Mouse (Mus musculus) hindbrain, embryonic 16.5 days (tissue): ENCODE data around the gene Kptn. TPM values are rescaled to one million over a fixed set of nuclear protein-coding genes. Genes with fewer than 3 reads are reported as not detected.

Experiments used
- ATAC-seq: fragments of 200-750 bp; cut with Nextera tagmentation; 2 replicates; pipeline ENCODE4 v1.8.0; 2017; ENCODE audit warnings: moderate TSS enrichment, moderate library complexity
- H3K27ac ChIP-seq: fragments of 300-500 bp; sonication (generic); 2 replicates; pipeline ENCODE4 v1.5.1; 2014; ENCODE audit warnings: low read depth, mild to moderate bottlenecking, control low read depth, low read length, moderate library complexity
- H3K27me3 ChIP-seq: fragments of 300-500 bp; sonication (generic); replicated peaks from 2 replicates; pipeline ENCODE4 v1.6.1; 2014; ENCODE audit warnings: low read length; ENCODE audit not compliant: control insufficient read depth, insufficient read depth
- H3K36me3 ChIP-seq: fragments of 300-500 bp; sonication (generic); 2 replicates; pipeline ENCODE4 v1.6.1; 2014; ENCODE audit warnings: mild to moderate bottlenecking, low read length, moderate library complexity, mixed read lengths; ENCODE audit not compliant: control insufficient read depth, insufficient read depth
- H3K4me1 ChIP-seq: fragments of 300-500 bp; sonication (generic); 2 replicates; pipeline ENCODE4 v1.6.1; 2014; ENCODE audit warnings: low read depth, low read length; ENCODE audit not compliant: control insufficient read depth, insufficient read depth
- H3K4me2 ChIP-seq: fragments of 300-500 bp; sonication (generic); 2 replicates; pipeline ENCODE4 v1.6.1; 2014; ENCODE audit warnings: mild to moderate bottlenecking, low read length, control low read depth, moderate library complexity
- H3K4me3 ChIP-seq: fragments of 300-500 bp; sonication (generic); 2 replicates; pipeline ENCODE4 v1.5.1; 2014; ENCODE audit warnings: mild to moderate bottlenecking, low read length, control low read depth, moderate library complexity
- H3K9ac ChIP-seq: fragments of 300-500 bp; sonication (generic); 2 replicates; pipeline ENCODE4 v1.6.1; 2014; ENCODE audit warnings: low read depth, mild to moderate bottlenecking, control low read depth, low read length, moderate library complexity
- H3K9me3 ChIP-seq: fragments of 300-500 bp; sonication (generic); 2 replicates; pipeline ENCODE4 v1.6.1; 2014; ENCODE audit warnings: mild to moderate bottlenecking, low read length, moderate library complexity; ENCODE audit not compliant: control insufficient read depth
- whole genome bisulfite sequencing: fragments of 180-500 bp; shearing (Covaris S2); extraction: QIAGEN DNeasy Blood & Tissue Kit; methylation state at CpG from one replicate; pipeline ENCODE4 v1.1.7; 2014; 5-methylcytosine and 5-hydroxymethylcytosine counted together
- polyA plus RNA-seq: library from polyadenylated mRNA; unstranded; fragments of >200 nt; fragmentation: Nextera tagmentation; extraction: Ambion mirVana; gene quantifications from 2 replicates; pipeline ENCODE4 v1.2.1, GENCODE M21; 2015

Gene Kptn
- polyA plus RNA-seq, 1 experiment from 2014 or later: 49.8 TPM

DNA sequence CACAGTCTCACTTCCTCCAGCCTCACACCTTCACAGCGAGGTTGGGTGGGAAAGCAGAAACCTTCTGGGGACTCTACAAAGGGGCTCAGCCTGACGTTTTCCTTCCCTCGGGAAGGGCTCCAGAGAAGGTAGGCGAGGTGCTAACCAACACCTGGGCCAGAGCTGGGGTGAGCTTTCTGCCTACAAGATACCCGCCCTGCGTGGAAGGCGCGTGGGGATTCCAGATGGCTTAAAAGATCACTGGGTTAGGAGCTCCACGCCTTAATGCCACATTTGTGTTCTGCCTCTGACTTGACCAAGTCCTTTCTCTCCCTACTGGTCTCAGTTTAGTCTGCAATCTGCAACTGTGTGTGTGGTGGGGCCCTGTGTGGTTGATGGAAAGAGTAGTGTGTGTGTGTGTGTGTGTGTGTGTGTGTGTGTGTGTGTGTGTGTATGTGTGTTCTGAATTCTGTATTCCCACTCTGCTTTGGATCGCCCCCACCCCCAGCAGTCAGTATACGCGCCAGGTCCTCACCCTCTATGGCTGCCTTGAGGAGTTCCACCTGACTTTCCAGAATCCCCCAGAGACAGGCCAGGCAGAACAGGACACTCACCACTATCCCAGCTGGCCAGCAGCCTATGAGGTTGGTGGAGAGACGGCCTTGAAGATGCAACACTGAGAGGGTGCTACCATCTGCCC, 11.4 kb downstream of the Kptn start:
- Histone ChIP-seq H3K36me3 (0 out of 2 replicates have a peak, but pooled peaks cover 3% of the 10 kb centered on the region), H3K27me3 (no peaks in the 10 kb centered on the region), H3K4me1 (peaks cover 42% of the 10 kb centered on the region), H3K27ac (peak overlapping the region; percentile 46; the same call in 1 of the 2 replicates), H3K9ac (peak overlapping the region; percentile 83), H3K9me3 (no peaks in the 10 kb centered on the region), H3K4me3 (peak overlapping the region; percentile 71), H3K4me2 (peak overlapping the region; percentile 77)
- 28% methylated on average over 13 of the region's 13 CpGs for WGBS
- ATAC-seq: no peak

DNA sequence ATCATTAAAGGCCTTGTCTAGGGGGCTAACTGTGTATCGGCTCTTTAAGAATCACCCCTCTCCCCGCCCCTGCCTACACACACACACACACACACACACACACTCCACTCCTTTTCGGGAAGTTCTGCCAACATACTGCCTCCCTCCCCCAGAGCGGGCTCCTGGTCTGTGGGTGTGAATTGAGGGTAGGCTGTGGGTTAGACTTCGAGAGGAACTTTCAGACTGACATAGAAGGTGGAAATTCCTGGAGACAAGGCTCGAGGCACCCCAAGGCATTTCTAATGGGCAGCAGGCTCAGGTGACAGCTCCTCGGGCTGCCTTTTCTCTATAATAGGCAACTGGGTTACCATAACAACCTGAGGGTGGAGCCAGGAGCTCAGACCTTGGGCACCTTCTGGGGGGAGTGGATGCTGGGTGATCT, 12.5 kb downstream of the Kptn start:
- 0 out of 2 replicates have a peak, but pooled peaks cover under 1% of the 10 kb centered on the region for H3K36me3 ChIP-seq
- peaks cover 42% of the 10 kb centered on the region for H3K4me1 ChIP-seq
- peak overlapping the region; percentile 77 for H3K4me2 ChIP-seq
- H3K9ac ChIP-seq: no peak overlapping the region; the same call in 1 of the 2 replicates
- no peak overlapping the region for H3K27ac ChIP-seq
- no peaks in the 10 kb centered on the region for H3K9me3 ChIP-seq
- no peaks in the 10 kb centered on the region for H3K27me3 ChIP-seq
- 11% methylated on average over 7 of the region's 7 CpGs for WGBS
- no peak overlapping the region for H3K4me3 ChIP-seq
- ATAC-seq: no peak

DNA sequence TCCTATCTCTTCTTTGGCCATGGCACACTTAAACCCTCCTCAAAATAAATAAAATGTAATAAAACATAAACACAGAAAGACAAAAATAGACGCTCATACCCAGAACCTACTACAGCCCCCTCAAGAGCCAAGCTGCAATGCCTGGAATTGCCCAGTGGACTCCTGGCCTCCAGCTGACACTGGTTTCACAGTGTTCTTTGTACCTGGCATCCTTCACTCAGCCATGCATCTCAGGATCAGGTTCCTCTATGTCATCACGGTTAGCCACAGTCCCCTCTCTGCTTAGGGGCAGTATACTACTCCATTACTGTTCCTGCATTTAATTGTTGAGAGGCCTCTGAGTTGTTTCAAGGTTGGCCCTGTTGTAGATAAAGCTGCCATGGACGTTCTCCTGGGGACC, 13.2 kb downstream of the Kptn start:
- peaks cover 42% of the 10 kb centered on the region for H3K4me1 ChIP-seq
- H3K27me3 ChIP-seq: no peaks in the 10 kb centered on the region
- H3K9ac ChIP-seq: no peak overlapping the region
- 60% methylated on average over 3 of the region's 3 CpGs for WGBS
- no peak for ATAC-seq
- H3K4me2 ChIP-seq: no peak overlapping the region
- no peaks in the 10 kb centered on the region for H3K36me3 ChIP-seq
- H3K27ac ChIP-seq: no peak overlapping the region
- no peak overlapping the region for H3K4me3 ChIP-seq
- no peaks in the 10 kb centered on the region for H3K9me3 ChIP-seq

GRCm38 (mm10) chr7:16133691-16134090, 14.0 kb downstream of the Kptn start:
- Histone ChIP-seq H3K9me3 (no peaks in the 10 kb centered on the region), H3K36me3 (no peaks in the 10 kb centered on the region), H3K27me3 (no peaks in the 10 kb centered on the region), H3K4me2 (no peak overlapping the region), H3K27ac (no peak overlapping the region), H3K4me3 (no peak overlapping the region), H3K4me1 (peaks cover 37% of the 10 kb centered on the region), H3K9ac (no peak overlapping the region)
- ATAC-seq: no peak
- WGBS: 82% methylated on average over 9 of the region's 9 CpGs

- peak overlapping the region; percentile 33 for H3K4me2 ChIP-seq
- peak; percentile 26 for ATAC-seq
- 17% methylated on average over 7 of the region's 7 CpGs for WGBS
- H3K27ac ChIP-seq: no peak overlapping the region
- H3K9me3 ChIP-seq: no peaks in the 10 kb centered on the region
- H3K9ac ChIP-seq: 0 out of 2 replicates have a peak overlapping the region, but pooled peaks have one; percentile 18
- H3K4me3 ChIP-seq: no peak overlapping the region
- H3K27me3 ChIP-seq: no peaks in the 10 kb centered on the region
- H3K4me1 ChIP-seq: peaks cover 28% of the 10 kb centered on the region
- H3K36me3 ChIP-seq: no peaks in the 10 kb centered on the region
These were observed 15.3 kb downstream of the Kptn start for GRCm38 (mm10) chr7:16134951-16135392.

GRCm38 (mm10) chr7:16146489-16147410, 27.1 kb downstream of the Kptn start:
- Histone ChIP-seq H3K9me3 (no peaks in the 10 kb centered on the region), H3K4me2 (no peak overlapping the region), H3K27ac (no peak overlapping the region), H3K9ac (no peak overlapping the region; the same call in 1 of the 2 replicates), H3K36me3 (peaks cover 4% of the 10 kb centered on the region; the same call in 1 of the 2 replicates), H3K4me3 (no peak overlapping the region), H3K4me1 (0 out of 2 replicates have a peak, but pooled peaks cover 3% of the 10 kb centered on the region), H3K27me3 (no peaks in the 10 kb centered on the region)
- WGBS: 40% methylated on average over 25 of the region's 27 CpGs
- ATAC-seq: no peak

GRCm38 (mm10) chr7:16147643-16148042, 27.9 kb downstream of the Kptn start:
- ATAC-seq: no peak
- Histone ChIP-seq H3K4me1 (0 out of 2 replicates have a peak, but pooled peaks cover 3% of the 10 kb centered on the region), H3K4me3 (no peak overlapping the region), H3K36me3 (peaks cover 4% of the 10 kb centered on the region; the same call in 1 of the 2 replicates), H3K27me3 (no peaks in the 10 kb centered on the region), H3K4me2 (no peak overlapping the region), H3K27ac (no peak overlapping the region), H3K9me3 (no peaks in the 10 kb centered on the region), H3K9ac (no peak overlapping the region)
- 19% methylated on average over 15 of the region's 15 CpGs for WGBS

GRCm38 (mm10) chr7:16149241-16149640, 29.5 kb downstream of the Kptn start:
- Histone ChIP-seq H3K36me3 (peaks cover 4% of the 10 kb centered on the region; the same call in 1 of the 2 replicates), H3K9me3 (no peaks in the 10 kb centered on the region), H3K9ac (0 out of 2 replicates have a peak overlapping the region, but pooled peaks have one; percentile 11), H3K27me3 (no peaks in the 10 kb centered on the region), H3K27ac (no peak overlapping the region), H3K4me3 (no peak overlapping the region), H3K4me1 (0 out of 2 replicates have a peak, but pooled peaks cover 3% of the 10 kb centered on the region), H3K4me2 (no peak overlapping the region)
- 59% methylated on average over 5 of the region's 5 CpGs for WGBS
- no peak for ATAC-seq
